Comparison of ENCODE assay signal across 10 mouse cellular contexts in the genomic region with DNA sequence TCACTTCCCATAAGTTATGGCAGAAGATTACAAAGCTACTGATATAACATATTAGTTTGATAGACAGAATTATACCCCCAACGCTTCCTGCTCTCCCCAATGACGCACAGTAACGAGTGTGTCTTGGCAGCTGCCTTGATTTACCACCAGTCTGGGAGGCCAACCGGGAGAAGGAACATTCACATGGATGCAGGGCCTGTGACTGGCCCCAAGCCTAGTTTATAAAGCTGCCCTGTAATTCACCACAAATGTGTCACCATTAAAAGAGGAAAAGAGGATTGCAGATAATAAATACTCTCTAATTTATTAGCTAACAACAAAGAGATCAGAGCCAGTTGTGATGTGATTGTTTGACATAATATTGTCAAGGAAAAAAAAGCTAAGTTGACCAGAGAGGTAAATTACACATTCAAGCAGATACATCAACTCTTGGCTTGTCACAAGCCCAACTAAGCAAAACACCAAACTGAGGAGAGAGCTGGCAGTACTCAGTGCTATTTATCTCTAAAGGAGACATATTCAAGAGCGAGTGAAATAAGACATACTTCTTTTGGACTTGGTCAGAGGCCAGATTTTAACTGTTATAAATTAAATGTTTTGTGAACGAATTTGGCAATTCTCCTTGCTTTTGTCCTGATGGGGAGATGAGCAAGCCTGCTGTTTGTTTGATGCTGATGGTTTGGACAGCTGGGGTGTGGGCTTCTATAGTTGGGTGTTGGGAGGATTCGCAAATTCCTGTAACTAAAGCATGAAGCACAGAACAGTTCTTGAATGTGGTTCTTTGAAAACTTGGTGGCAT.
A peak's percentile ranks its signal among the peaks of the same experiment; 100 is the strongest.
DNase-seq lines count a peak whose midpoint lies in the region; ATAC-seq and TF ChIP-seq lines count a peak whose summit lies in the region.
"Had no signal": no experiment of that assay in that cellular context is flagged by ENCODE, and none has a peak within 500 bp of the region (broad histone marks: within the 10 kb centered on the region; RNA-seq: fewer than 3 reads in every experiment).

No protein-coding gene starts in this region.

- no peaks in the 10 kb centered on the region for H3K36me3 ChIP-seq in intestine, postnatal 0 days (ENCODE audit: control insufficient read depth, insufficient read depth)
- H3K36me3 ChIP-seq in lung, embryonic 15.5 days: no peaks in the 10 kb centered on the region
- no peaks in the 10 kb centered on the region for H3K36me3 ChIP-seq in forebrain, postnatal 0 days (ENCODE audit: insufficient read depth)
- H3K36me3 ChIP-seq: limb, embryonic 12.5 days had no signal

- no peak overlapping the region for H3K4me2 ChIP-seq in intestine, postnatal 0 days (replicated peaks; ENCODE audit: low read depth)
- H3K4me2 ChIP-seq in lung, embryonic 15.5 days: no peak overlapping the region
- no peak overlapping the region for H3K4me2 ChIP-seq in forebrain, postnatal 0 days (ENCODE audit: low read depth)
- H3K4me2 ChIP-seq: limb, embryonic 12.5 days had no signal

- H3K4me1 ChIP-seq in intestine, postnatal 0 days (replicated peaks; ENCODE audit: control insufficient read depth, insufficient read depth, low read length): no peaks in the 10 kb centered on the region
- H3K4me1 ChIP-seq in lung, embryonic 15.5 days: peaks cover 25% of the 10 kb centered on the region
- H3K4me1 ChIP-seq in forebrain, postnatal 0 days (ENCODE audit: insufficient read depth): no peaks in the 10 kb centered on the region

- peak; percentile 19 for DNase-seq in testis, postnatal 14 days (ENCODE audit: low spot score)
- DNase-seq in testis, postnatal 10 days (ENCODE audit: low spot score): no peak
- no peak for DNase-seq in spleen, adult 18-20 months
- no peak for DNase-seq in forebrain, postnatal 0 days
- DNase-seq in natural killer cell, adult 2 months (ENCODE audit: low spot score in 2 of 2): no peak
- DNase-seq in cerebellum, postnatal 14 days: no peak

- H3K27me3 ChIP-seq in intestine, postnatal 0 days (replicated peaks; ENCODE audit: control insufficient read depth, insufficient read depth, low read length): no peaks in the 10 kb centered on the region
- H3K27me3 ChIP-seq in lung, embryonic 15.5 days: no peaks in the 10 kb centered on the region
- peaks cover 4% of the 10 kb centered on the region; the same call in 1 of the 2 replicates for H3K27me3 ChIP-seq in forebrain, postnatal 0 days (ENCODE audit: insufficient read depth, low read length)
- H3K27me3 ChIP-seq: limb, embryonic 12.5 days had no signal

- 38% methylated on average over 7 of the region's 7 CpGs for WGBS in intestine, postnatal 0 days
- 32% methylated on average over 7 of the region's 7 CpGs for WGBS in lung, embryonic 15.5 days
- WGBS in forebrain, postnatal 0 days: 49% methylated on average over 7 of the region's 7 CpGs

- peak; percentile 57; the same call in 1 of the 2 replicates for ATAC-seq in intestine, postnatal 0 days
- peak; percentile 95 for ATAC-seq in lung, embryonic 15.5 days (ENCODE audit: borderline replicate concordance, extremely low read depth, low FRiP score, low TSS enrichment)
- no peak for ATAC-seq in forebrain, postnatal 0 days

- H3K27ac ChIP-seq in intestine, postnatal 0 days (ENCODE audit: low read depth, low read length): no peak overlapping the region
- H3K27ac ChIP-seq in lung, embryonic 15.5 days: peak overlapping the region; percentile 87
- no peak overlapping the region for H3K27ac ChIP-seq in forebrain, postnatal 0 days (ENCODE audit: low read depth, low read length)
- H3K27ac ChIP-seq: limb, embryonic 12.5 days had no signal

- no peaks in the 10 kb centered on the region for H3K9me3 ChIP-seq in intestine, postnatal 0 days (ENCODE audit: control insufficient read depth)
- no peaks in the 10 kb centered on the region for H3K9me3 ChIP-seq in lung, embryonic 15.5 days
- 0 out of 2 replicates have a peak, but pooled peaks cover 4% of the 10 kb centered on the region for H3K9me3 ChIP-seq in forebrain, postnatal 0 days (ENCODE audit: low read length)
- H3K9me3 ChIP-seq: limb, embryonic 12.5 days had no signal

- H3K4me3 ChIP-seq in intestine, postnatal 0 days (ENCODE audit: low read depth, low read length): no peak overlapping the region
- no peak overlapping the region for H3K4me3 ChIP-seq in lung, embryonic 15.5 days
- H3K4me3 ChIP-seq in forebrain, postnatal 0 days (ENCODE audit: low read depth, low read length): no peak overlapping the region
- H3K4me3 ChIP-seq: erythroblast, embryonic 14.5 days; limb, embryonic 12.5 days had no signal

- TF ChIP-seq CTCF in intestine, postnatal 0 days (IDR thresholded peaks at IDR 0.05; ENCODE audit: low read depth): no peak
- TF ChIP-seq CTCF in forebrain, postnatal 0 days (IDR thresholded peaks at IDR 0.05; ENCODE audit: low read depth): no peak

- no peak overlapping the region for H3K9ac ChIP-seq in intestine, postnatal 0 days (ENCODE audit: low read depth, low read length)
- H3K9ac ChIP-seq in lung, embryonic 15.5 days: no peak overlapping the region
- H3K9ac ChIP-seq in forebrain, postnatal 0 days: no peak overlapping the region
- H3K9ac ChIP-seq: limb, embryonic 12.5 days had no signal
